Mouse (Mus musculus): ENCODE data around the gene Tmod1.
A peak's percentile ranks its signal among the peaks of the same experiment; 100 is the strongest.

The Tmod1 gene

DNA sequence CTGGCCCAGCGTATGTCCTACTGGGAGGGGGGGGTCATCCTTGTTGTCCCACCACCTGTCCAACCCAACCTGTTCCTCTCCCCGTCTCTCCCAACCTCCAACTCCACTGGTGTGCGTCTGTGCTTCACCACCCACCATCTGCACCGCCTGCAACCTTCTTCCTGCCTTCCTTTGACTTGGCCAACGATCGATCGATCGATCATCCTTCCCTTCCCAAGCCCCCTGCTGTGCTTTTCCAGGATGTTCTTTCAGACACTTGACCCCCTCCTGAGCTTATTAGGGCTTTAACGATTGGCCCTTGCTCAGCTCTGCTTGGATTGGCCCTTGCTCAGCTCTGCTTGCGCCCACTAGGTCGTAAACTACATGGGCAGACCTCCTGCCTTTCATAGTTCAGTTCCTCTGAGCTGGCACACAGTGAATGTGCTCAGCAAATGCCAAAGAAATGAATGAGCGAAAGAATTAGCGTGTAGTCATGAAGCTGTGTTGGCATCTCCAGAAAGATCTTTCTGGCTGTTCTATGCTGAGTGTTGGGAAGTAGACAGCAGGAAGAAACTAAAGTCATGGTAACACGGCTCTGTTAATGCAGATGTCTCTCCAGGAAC is 50.9 kb downstream of the Tmod1 start:
- DNase-seq (ENCODE audit: low read depth) = no peak

DNA sequence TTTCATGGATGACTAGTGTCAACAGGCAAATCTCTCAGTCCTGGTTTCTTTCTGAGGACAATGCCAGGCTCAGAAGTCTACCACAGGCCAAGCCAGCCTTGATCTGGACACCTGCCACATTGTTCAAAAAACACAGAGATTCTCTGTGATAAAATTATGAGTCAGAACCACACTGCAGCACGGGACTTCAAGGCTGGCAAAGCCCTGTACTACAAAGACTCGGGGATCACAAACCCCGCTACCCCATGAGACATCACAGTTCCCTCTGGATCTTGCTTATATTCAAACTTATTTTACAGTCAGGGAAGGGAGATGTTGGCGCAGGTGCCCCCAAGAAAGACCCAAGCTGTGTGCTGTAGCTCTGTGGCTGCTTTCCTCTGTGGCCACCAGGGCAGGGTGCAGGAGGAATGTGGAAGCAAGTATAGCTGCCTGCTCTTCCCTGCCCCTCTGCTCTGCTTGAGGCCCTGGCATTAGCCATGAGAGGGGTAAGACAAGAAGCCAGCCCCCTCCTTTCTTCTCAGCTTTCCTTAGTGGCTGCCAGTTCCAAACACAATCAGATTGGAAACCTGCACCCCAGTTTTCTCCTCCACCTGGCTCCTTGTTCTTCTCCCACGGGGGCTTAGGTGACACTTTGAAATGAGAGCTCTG is 53.8 kb downstream of the Tmod1 start:
- no peak for DNase-seq (ENCODE audit: low read depth)

GRCm38 (mm10) chr4:46094916-46095825 is 56.4 kb downstream of the Tmod1 start:
- DNase-seq (ENCODE audit: low read depth) = peak; percentile 68

- no peak for DNase-seq (ENCODE audit: low read depth)
These were observed 57.1 kb downstream of the Tmod1 start for GRCm38 (mm10) chr4:46095826-46096159.

DNA sequence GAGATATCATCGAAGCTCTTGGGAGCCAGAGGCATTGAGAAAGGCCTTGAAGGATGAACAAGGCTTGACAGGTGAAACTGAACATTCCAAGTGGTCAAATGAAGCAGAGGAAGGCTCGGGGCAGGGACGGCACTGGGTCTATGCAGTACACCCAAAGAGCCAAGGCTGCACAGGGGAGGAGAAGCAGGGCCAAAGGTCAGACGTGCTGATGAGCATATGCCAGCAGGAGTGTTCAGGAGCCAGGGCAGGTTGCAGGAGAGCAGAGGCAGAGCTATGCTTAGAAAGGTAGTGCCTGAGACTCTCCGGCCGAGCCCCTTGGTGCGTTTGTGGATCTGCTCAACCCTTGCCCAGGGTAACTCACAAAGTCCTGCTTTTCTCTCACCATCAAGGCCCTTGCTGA is 57.8 kb downstream of the Tmod1 start:
- DNase-seq (ENCODE audit: low read depth) = no peak

GRCm38 (mm10) chr4:46097591-46097990 is 58.9 kb downstream of the Tmod1 start:
- DNase-seq (ENCODE audit: low read depth) = no peak

- no peak for DNase-seq (ENCODE audit: low read depth)
These were observed 60.4 kb downstream of the Tmod1 start for GRCm38 (mm10) chr4:46099132-46099531.

DNA sequence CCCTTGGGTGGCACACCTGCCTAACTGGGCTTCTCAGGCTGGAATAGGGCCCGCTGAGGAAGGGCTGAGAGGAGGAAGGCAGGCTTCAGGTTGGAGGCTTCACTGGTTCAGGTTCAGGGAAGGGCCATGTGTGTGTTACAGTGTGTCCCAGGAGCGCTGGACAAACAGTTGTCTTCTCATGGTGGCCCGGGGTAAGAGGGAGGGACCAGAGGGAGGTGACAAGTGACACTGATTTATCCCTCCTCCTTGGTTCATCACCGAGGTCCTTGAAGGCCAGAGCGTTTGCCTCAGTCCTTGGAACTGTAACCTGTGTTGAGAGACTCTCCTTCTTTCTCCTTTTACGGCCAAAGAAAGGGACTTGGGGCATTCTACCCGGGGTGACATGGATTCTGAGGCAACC is 61.8 kb downstream of the Tmod1 start:
- no peak for DNase-seq (ENCODE audit: low read depth)

- no peak for DNase-seq (ENCODE audit: low read depth)
These were observed 62.5 kb downstream of the Tmod1 start for GRCm38 (mm10) chr4:46101211-46101711.

DNA sequence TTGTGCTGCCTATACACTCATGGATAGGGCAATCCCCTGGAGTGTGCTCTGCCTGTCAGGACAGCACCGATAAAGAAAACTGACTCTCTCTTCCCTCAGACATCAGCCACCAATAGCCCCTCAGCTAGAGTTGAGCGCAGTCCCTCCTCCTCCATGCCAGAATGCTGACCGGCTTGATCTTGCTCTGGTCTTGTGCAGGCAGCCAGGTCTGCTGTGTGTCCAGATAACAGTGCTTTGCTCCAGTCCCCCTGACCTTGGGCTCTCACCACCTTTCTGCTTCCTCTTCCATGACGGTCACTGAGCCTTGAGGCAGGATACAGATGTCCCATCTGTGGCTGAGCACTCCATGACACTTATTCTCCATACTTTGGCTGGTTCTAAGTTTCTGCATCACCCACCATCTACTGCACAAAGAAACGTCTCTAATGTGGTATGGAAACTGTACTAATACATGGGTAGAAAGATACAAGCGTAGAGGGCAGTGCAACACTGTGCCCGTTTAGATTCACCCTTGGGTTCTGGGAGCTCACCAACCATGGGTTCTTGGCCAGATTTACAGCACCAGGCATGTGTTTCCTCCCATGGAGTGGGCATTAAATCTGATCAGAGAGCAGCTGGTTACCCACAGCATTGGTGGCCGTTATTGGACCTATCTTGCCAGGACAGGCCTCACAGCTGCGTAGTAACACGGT is 63.5 kb downstream of the Tmod1 start:
- DNase-seq (ENCODE audit: low read depth) = no peak

DNA sequence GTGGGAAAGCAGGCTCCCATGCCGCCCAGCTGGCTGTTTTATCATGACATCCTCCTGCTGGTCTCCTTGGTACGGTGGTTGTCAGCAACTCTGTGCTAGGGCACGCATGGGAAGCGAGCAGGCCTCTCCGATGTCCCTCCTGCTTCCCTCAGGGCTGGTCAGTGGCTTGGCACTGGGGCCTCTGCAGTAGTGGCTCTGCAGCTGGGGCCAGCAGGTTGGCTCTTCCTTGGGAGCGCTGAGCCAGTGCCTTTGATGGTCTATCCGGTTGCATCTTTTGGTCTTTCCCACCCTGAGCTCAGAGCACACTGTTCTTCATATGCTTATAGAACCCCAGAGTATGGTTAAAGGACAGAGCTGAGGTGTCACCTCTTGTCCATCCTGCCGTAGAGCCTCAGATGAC is 71.3 kb downstream of the Tmod1 start:
- DNase-seq (ENCODE audit: low read depth) = no peak

- DNase-seq (ENCODE audit: low read depth) = no peak
These were observed 72.6 kb downstream of the Tmod1 start for GRCm38 (mm10) chr4:46111361-46111760.

GRCm38 (mm10) chr4:46115308-46115707 is 76.6 kb downstream of the Tmod1 start:
- DNase-seq (ENCODE audit: low read depth) = no peak

DNA sequence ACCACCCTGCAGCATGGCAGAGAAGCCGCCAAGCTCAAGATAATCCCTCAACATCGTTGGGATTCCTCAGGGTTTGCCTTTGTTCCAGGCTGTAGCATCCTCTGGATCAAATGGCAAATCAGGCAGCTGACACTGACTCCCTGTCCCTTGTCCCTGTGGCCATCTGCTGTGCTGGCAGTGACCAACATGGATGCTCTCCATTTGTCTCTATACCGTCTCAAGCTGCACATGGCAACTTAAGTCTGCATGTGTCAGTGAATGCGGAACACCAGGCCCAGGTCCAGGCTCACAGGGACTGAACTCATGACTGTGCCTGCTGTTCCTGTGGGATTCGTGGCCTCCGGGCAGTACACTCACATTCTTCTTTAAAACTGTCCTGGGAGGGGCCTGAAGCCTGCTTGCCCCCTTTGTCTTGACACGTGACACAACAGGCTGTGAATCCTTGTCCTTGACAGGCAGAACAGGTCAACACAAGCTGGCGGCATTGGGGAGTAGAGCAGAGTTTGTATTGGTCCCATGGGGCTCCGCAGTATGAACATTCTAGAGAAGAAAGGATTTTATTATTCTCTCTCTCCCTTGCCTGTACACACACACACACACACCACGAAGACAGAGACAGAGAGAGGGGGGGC is 77.9 kb downstream of the Tmod1 start:
- DNase-seq (ENCODE audit: low read depth) = no peak

DNA sequence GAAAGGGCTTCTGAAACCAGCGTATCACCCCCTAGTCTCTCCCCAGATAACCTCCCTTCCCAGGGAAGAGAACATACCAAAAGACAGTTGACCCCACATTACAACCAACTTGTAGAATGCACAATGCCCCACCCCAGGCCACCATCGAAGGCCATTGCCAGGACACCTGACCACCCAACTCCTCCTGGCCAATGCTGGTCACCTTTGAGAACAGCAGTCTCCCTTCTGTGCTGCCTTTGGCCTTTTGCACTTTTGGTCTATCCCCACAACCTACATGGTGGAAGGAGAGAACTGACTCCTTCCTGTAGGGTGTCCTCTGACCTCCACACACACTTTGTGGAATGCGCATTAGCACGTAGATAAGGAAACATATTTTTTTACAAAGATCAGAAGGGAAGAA is 78.8 kb downstream of the Tmod1 start:
- DNase-seq (ENCODE audit: low read depth) = no peak

- no peak for DNase-seq (ENCODE audit: low read depth)
These were observed 80.9 kb downstream of the Tmod1 start for GRCm38 (mm10) chr4:46119514-46120094.

DNA sequence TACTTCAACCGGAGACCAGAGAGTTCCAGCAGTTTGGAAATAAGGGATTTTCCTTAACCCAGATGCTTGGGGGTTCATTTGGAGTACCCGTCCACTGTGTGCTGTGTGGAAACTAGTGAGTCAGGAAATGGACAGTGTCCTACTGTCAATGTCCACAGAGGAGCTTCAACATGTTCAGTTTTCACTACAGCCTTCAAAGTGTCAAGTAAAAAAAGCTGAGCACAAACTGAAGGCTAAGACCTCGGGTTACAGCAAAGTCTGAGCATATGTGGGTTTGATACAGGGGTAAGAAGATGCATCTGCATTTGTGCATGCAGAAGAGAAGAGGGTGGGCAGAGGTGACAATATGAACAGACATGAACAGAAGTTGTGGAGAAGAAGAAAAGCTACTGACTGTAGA is 82.0 kb downstream of the Tmod1 start:
- DNase-seq (ENCODE audit: low read depth) = no peak

DNA sequence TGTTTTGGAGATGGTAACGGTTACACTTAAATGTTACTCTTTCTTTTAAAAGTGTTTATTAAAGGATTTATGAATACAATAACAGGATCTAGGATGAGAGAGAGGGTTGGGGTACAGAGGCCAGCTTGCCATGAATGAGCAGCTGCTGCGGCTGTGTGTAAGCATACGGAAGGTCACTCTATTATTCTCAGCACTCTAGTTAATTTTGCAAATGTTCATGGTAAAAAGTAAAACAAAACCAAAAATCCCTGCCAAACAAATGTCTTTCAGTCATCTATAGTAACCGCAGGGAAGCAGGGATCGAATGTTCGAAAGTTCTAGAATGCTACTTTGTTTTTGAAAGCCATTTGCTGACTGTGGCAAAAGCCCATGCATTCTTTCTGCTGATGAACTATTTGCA is 84.6 kb downstream of the Tmod1 start:
- no peak for DNase-seq (ENCODE audit: low read depth)

DNA sequence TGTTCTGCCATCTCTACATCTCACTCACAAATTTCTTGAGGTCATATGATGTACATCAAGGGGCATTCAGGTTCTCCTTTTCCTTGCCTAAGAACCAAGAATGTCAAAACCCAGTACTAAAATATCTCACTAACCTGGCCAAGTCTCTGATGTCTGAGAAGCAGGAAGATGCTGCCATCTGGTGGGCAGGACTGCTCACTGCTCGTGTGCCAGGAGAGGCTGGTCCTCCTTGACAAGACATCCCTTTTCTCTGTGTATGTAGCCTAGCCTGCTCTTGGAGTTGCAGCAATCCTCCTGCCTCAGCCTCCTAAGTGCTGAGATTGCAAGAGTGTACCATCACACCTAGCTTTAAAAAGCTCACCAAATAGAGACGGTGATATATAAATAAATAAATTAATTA is 87.8 kb downstream of the Tmod1 start:
- DNase-seq (ENCODE audit: low read depth) = peak; percentile 81

GRCm38 (mm10) chr4:46129311-46130004 is 90.7 kb downstream of the Tmod1 start:
- DNase-seq (ENCODE audit: low read depth) = no peak

DNA sequence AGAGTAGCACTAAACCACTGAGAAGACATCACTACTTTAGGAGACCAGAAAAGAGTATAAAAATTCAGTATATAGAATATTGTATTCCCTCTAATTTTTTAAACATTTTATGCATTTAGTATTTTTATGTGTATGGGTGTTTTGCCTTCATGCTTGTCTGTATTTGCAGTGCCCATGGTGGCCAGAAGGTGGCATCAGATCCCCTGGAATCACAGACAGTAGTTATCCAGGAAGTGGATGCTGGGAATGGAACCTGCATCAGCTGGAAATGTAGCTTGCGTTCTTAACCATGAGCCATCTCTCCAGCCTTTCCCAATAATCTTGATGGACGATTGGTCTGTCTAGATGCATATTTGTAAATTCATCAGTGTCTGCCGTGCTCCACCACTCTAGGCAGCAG is 91.5 kb downstream of the Tmod1 start:
- peak; percentile 80 for DNase-seq (ENCODE audit: low read depth)

All from induced T-regulatory cell, adult 2 months (primary cell).